Mouse (Mus musculus) heart, embryonic 15.5 days (tissue): Measurements from ENCODE around the gene Epc2. TPM values are rescaled to one million over a fixed set of nuclear protein-coding genes. Genes with fewer than 3 reads are reported as not detected.

Experiments used
- ATAC-seq: fragments of 200-750 bp; cut with Nextera tagmentation; replicated peaks from 2 replicates; pipeline ENCODE4 v1.8.0; 2017; ENCODE audit warnings: low read depth, moderate TSS enrichment; ENCODE audit not compliant: insufficient number of reproducible peaks, insufficient read depth, low FRiP score
- H3K27ac ChIP-seq: fragments of 300-500 bp; sonication (generic); 2 replicates; pipeline ENCODE4 v1.5.1; 2015; ENCODE audit warnings: mild to moderate bottlenecking, inconsistent platforms
- H3K27me3 ChIP-seq: fragments of 300-500 bp; sonication (generic); 2 replicates; pipeline ENCODE4 v1.6.1; 2015; ENCODE audit warnings: inconsistent platforms
- H3K36me3 ChIP-seq: fragments of 300-500 bp; sonication (generic); 2 replicates; pipeline ENCODE4 v1.6.1; 2015; ENCODE audit warnings: mild to moderate bottlenecking, inconsistent platforms
- H3K4me1 ChIP-seq: fragments of 300-500 bp; sonication (generic); replicated peaks from 2 replicates; pipeline ENCODE4 v1.6.1; 2015; ENCODE audit warnings: inconsistent platforms
- H3K4me2 ChIP-seq: fragments of 300-500 bp; sonication (generic); 2 replicates; pipeline ENCODE4 v1.6.1; 2015; ENCODE audit warnings: inconsistent platforms, mild to moderate bottlenecking, moderate library complexity
- H3K4me3 ChIP-seq: fragments of 300-500 bp; sonication (generic); 2 replicates; pipeline ENCODE4 v1.5.1; 2015; ENCODE audit warnings: mild to moderate bottlenecking, inconsistent platforms
- H3K9ac ChIP-seq: fragments of 300-500 bp; sonication (generic); 2 replicates; pipeline ENCODE4 v1.6.1; 2015; ENCODE audit warnings: mild to moderate bottlenecking, inconsistent platforms
- H3K9me3 ChIP-seq: fragments of 300-500 bp; sonication (generic); replicated peaks from 2 replicates; pipeline ENCODE4 v1.6.1; 2016; ENCODE audit warnings: inconsistent platforms
- WGBS: fragments of 180-500 bp; shearing (Covaris S2); methylation state at CpG from one replicate; pipeline ENCODE4 v1.1.7; 2015; ENCODE audit warnings: mixed read lengths; 5-methylcytosine and 5-hydroxymethylcytosine counted together
- polyA plus RNA-seq: library from polyadenylated mRNA; unstranded; fragments of >200 nt; fragmentation: Nextera tagmentation; extraction: Ambion mirVana; gene quantifications from 2 replicates; pipeline ENCODE4 v1.2.1, GENCODE M21; 2015

Epc2 gene
- polyA plus RNA-seq, result 4.1 and 4.2 TPM in 2 replicates

DNA sequence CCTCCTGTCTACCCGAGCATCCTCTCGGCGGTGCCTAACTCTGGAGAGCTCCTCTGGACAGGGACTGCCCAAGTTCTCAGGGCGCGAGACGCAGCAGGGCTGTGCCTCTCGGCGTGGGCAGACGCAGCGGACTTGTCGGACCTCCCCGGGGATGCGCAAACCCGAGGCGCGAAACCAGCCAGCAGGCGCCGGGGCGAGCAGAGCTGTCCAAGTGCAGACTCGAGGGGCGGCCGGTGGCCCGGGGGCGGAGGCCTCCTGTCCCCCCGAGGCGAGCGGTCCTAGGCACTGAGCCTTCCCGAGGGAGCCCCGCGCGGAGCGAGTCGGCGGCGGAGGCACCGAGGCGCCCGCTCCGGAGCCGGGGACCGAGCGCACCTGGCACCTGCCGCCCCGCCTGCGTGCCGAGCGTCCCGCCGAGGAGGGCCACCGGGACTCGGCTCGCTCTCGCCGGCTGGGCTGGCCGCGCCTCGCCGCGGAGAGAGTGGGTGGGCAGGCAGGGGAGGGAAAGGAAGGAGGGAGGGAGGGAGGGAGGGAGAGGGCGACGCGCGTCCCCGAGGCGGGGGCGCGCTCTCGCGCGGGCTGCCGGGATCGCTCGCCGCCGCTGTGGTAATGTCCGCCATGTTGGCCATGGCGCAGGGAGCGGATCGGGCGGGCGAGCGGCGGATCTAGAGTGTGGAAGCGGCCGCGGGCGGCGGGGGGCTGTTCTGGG, at the start of gene Epc2:
Epc2 (plus strand) TSS at position 556 of the 706 bp plus-strand sequence.
- under 1% methylated on average over 74 of the region's 88 CpGs for WGBS
- Histone ChIP-seq H3K27ac (peak within 1 kb of the TSS; percentile 99), H3K9ac (peak within 1 kb of the TSS; percentile 94), H3K4me1 (peaks cover 6% of the 10 kb centered on the region), H3K27me3 (no peaks in the 10 kb centered on the region), H3K4me3 (peak within 1 kb of the TSS; percentile 79), H3K9me3 (no peaks in the 10 kb centered on the region), H3K36me3 (no peaks in the 10 kb centered on the region), H3K4me2 (peak within 1 kb of the TSS; percentile 90)
- peak; percentile 84 for ATAC-seq

DNA sequence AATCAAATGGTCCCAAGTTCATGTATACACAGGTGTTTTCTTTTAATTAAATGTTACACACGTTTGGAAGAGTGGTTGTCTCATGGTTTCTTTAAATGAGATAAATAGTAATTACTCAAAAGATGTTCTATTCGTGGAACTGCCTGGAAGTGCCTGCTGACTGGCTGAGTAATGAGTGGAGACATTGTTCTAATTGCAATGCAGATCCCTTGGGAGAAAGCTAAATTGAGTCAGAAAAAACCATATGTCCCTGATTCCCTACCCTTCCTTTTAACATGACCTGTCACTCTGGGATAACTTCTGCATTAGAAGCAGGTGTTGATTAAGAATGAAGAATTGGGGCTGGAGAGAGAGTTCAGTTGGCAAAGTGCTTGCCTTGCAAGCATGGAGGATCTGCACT, 45.3 kb upstream of the Epc2 start:
- no peak for ATAC-seq
- no peaks in the 10 kb centered on the region for H3K9me3 ChIP-seq
- 48% methylated on average over 2 of the region's 2 CpGs for WGBS
- H3K4me3 ChIP-seq, result no peak overlapping the region
- no peak overlapping the region for H3K9ac ChIP-seq
- H3K36me3 ChIP-seq, result no peaks in the 10 kb centered on the region
- H3K4me2 ChIP-seq, result no peak overlapping the region
- H3K4me1 ChIP-seq, result no peaks in the 10 kb centered on the region
- no peak overlapping the region for H3K27ac ChIP-seq
- H3K27me3 ChIP-seq, result no peaks in the 10 kb centered on the region

DNA sequence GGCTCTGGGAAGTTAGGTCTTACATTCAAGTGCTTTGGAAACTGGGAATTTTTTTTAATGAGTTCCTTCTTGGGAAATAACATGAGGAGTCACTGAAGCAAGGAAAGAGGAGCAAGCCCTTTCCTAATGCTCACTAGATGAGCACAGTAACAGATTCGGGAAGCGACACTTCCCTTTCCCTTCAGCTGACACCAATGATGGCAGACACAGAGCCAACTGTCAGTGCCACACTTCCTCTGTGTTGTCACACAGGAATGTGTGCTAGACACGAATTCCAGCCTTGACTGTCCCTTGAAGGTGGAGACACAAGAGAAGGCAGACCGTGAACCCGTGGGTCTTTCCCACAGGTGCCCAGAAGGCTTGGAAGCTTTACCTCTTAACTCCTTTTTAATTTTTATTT, 39.6 kb upstream of the Epc2 start:
- H3K9ac ChIP-seq, result no peak overlapping the region
- H3K27me3 ChIP-seq, result no peaks in the 10 kb centered on the region
- H3K9me3 ChIP-seq, result no peaks in the 10 kb centered on the region
- no peak for ATAC-seq
- H3K4me3 ChIP-seq, result no peak overlapping the region
- H3K27ac ChIP-seq, result no peak overlapping the region
- WGBS, result 51% methylated on average over 5 of the region's 5 CpGs
- H3K36me3 ChIP-seq, result no peaks in the 10 kb centered on the region
- no peak overlapping the region for H3K4me2 ChIP-seq
- peaks cover 6% of the 10 kb centered on the region for H3K4me1 ChIP-seq

DNA sequence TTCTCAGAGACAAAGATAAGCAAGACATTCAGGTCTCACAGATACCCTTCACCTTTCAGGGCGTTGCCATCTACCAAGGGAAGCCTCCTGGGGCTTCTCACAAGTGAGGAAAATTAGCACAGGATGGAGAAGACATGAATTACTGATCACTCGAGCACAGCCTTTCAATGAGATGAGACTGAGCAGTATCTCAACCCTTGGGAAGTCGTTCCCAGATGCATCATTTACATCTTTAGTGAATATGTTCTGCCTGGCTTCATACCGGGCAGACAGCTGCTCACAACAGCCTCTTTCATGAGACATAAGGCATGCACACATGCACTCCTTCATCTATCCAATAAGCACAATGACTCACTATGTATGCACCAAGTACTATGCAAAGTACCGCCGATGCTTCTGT, 38.7 kb upstream of the Epc2 start:
- H3K9ac ChIP-seq, result no peak overlapping the region
- ATAC-seq, result no peak
- no peak overlapping the region for H3K27ac ChIP-seq
- 78% methylated on average over 6 of the region's 6 CpGs for WGBS
- peaks cover 6% of the 10 kb centered on the region for H3K4me1 ChIP-seq
- H3K4me2 ChIP-seq, result no peak overlapping the region
- no peaks in the 10 kb centered on the region for H3K9me3 ChIP-seq
- H3K27me3 ChIP-seq, result no peaks in the 10 kb centered on the region
- H3K36me3 ChIP-seq, result no peaks in the 10 kb centered on the region
- H3K4me3 ChIP-seq, result no peak overlapping the region

DNA sequence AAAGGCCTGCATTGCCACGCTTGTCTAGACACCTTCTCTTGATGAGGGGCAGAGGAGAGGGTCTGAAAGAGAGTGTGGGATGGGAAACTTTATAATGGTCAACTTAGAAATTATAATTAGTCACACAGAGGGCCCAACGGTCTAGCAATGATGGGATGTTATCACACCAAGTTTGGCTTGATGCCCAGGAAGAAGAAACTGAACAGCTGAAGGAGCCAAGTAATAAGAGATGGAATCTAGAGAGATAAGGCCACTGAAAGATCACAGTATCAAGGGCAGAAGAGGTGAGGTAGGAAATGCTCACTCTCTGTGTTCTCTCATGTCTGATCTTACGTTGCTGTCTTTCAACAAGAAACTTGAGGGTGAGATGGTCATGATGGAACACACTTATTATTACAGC, 35.4 kb upstream of the Epc2 start:
- peaks cover 6% of the 10 kb centered on the region for H3K4me1 ChIP-seq
- H3K27me3 ChIP-seq, result no peaks in the 10 kb centered on the region
- WGBS, result 37% methylated on average over 3 of the region's 3 CpGs
- H3K9me3 ChIP-seq, result no peaks in the 10 kb centered on the region
- ATAC-seq, result no peak
- no peak overlapping the region for H3K9ac ChIP-seq
- H3K27ac ChIP-seq, result no peak overlapping the region; the same call in 1 of the 2 replicates
- H3K4me2 ChIP-seq, result no peak overlapping the region
- H3K36me3 ChIP-seq, result no peaks in the 10 kb centered on the region
- H3K4me3 ChIP-seq, result no peak overlapping the region

DNA sequence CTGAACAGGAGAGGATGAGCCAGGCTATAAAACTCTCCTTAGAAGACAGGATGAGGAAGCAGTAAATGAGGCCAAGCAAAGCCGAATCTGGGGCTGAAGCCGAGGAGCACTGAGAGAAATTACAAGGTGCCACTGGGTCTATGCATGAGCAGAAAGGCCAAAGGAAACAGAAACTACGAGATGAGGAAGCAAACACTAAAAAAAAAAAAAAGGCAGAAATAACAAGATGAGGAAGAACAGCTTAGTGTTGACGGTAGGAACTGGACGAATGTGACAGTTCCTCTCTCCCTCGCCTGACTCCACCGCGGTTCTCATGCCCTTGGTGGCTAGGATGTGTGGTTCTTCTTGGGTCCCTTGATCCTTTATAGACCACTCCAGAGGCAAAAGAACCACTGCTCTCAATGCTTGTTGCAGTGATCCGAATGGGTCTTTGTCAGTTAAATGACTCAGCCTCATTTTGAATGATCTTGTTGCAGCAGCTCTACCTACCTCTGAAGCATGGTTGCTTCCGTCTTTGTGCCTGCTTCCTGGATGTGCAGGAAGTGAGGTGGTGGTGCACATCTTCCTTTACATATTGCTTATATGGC, 34.2 kb upstream of the Epc2 start:
- Histone ChIP-seq H3K4me1 (peaks cover 6% of the 10 kb centered on the region), H3K9me3 (no peaks in the 10 kb centered on the region), H3K27me3 (no peaks in the 10 kb centered on the region), H3K9ac (no peak overlapping the region), H3K4me3 (no peak overlapping the region), H3K36me3 (no peaks in the 10 kb centered on the region), H3K4me2 (no peak overlapping the region), H3K27ac (no peak overlapping the region)
- no peak for ATAC-seq
- WGBS, result 66% methylated on average over 10 of the region's 10 CpGs

DNA sequence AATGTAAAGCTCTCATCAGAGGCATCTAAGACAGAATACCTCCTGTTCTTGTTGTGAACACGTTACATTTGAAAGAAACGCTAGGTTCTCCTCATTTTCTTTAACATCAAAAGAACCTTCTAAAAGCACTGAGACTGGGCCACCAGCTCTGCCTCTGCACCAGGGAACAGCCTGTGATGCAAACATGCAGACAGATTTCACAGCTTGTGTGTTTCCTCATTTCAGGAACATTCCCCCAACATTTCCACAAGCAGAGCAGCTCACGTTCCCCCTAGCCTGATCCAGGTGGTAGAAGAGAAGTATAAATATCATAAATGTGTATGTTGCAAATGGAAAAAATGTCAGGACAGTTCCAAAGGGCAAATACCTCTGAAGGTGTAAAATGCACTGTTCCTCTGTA, 30.9 kb upstream of the Epc2 start:
- no peak for ATAC-seq

DNA sequence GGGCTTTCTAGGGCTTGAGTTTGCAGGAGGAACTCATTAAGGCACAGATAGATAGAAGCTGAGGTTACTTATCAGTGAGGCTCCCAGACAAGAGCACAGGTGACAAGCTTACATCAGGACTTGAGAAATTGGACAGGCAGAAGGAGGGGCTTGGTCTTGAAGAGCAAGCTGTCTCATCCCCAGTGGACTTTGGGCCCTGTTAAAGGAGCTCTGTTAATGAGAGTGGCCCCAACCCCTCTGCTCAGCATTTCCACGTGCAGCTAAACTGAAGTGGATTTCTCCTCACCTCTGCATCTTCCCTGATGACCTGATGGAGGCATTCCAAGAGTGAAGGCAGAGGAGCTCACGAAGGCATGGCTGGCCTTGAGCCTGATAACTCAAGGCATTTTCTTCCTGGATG, 27.4 kb upstream of the Epc2 start:
- Histone ChIP-seq H3K4me1 (no peaks in the 10 kb centered on the region), H3K36me3 (no peaks in the 10 kb centered on the region), H3K4me2 (no peak overlapping the region), H3K9ac (no peak overlapping the region), H3K9me3 (no peaks in the 10 kb centered on the region), H3K4me3 (no peak overlapping the region), H3K27ac (no peak overlapping the region), H3K27me3 (no peaks in the 10 kb centered on the region)
- no peak for ATAC-seq
- 63% methylated on average over 2 of the region's 2 CpGs for WGBS

More for the DNA sequence above, 30.9 kb upstream of the Epc2 start:
- Histone ChIP-seq H3K27me3 (no peaks in the 10 kb centered on the region), H3K4me1 (peaks cover 6% of the 10 kb centered on the region), H3K36me3 (no peaks in the 10 kb centered on the region), H3K4me2 (no peak overlapping the region), H3K27ac (no peak overlapping the region), H3K4me3 (no peak overlapping the region), H3K9ac (no peak overlapping the region), H3K9me3 (no peaks in the 10 kb centered on the region)
- 84% methylated on average over 3 of the region's 3 CpGs for WGBS

DNA sequence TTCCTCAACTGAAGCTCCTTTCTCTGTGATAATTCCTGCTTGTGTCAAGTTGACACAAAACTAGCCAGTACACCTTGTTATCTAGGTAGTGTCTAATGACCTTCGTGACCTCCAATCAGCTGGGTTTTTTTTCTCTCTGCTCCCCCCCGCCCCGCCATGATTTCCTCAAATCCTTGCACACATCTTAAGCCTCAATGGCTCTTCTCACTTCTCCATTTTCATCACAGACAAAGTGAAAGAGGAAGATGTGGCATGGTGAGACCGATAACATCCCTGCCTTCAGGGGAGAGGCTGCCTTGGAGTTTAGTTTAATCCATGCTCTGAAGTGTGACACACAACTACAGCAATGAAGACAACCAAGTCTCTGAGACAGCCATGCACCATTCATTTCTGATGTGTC, 26.5 kb upstream of the Epc2 start:
- Histone ChIP-seq H3K4me1 (no peaks in the 10 kb centered on the region), H3K27ac (no peak overlapping the region), H3K4me2 (no peak overlapping the region), H3K27me3 (no peaks in the 10 kb centered on the region), H3K4me3 (no peak overlapping the region), H3K36me3 (no peaks in the 10 kb centered on the region), H3K9me3 (no peaks in the 10 kb centered on the region), H3K9ac (no peak overlapping the region)
- no peak for ATAC-seq
- 72% methylated on average over 4 of the region's 4 CpGs for WGBS

DNA sequence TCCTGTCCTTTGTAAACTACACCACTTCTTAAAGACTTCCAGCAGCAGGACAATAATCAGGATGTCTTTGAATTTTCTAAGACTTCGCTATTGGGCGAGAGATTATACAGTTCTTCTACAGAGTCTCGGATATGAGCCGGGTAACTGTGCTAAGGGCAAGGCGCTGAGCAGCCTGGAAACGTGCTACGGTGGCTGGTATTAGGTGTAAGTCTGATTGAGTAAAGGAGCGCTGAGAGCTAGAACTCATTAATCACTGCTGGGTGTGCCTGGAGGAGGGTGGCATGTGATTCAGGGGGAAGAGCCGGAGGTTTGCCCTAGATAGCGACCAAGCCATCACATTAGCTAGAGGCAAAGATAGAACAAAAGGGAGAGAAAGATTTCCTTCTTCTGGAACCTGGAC, 25.1 kb upstream of the Epc2 start:
- H3K27ac ChIP-seq, result no peak overlapping the region
- WGBS, result 50% methylated on average over 10 of the region's 10 CpGs

DNA sequence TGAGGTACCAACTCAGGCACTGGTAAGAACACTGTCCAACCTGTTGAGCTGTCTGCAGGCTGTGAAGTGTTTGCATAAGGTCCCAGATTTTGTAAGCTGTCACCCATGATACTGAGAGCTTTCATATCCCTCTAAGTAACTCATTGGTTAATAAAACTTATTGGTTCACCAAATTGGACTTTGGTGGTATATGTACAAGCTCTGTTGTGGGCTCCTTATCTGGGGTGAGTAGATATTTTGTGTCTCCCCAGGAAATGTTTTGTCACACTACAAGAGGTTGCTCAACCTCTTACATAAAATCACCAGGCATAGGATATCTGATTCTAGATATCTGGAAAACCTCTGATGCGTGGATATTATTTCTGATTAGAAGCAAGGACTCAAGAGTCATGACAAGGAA, 20.3 kb upstream of the Epc2 start:
- Histone ChIP-seq H3K9ac (no peak overlapping the region), H3K4me2 (no peak overlapping the region), H3K27ac (no peak overlapping the region), H3K4me3 (no peak overlapping the region), H3K27me3 (no peaks in the 10 kb centered on the region), H3K9me3 (no peaks in the 10 kb centered on the region), H3K4me1 (no peaks in the 10 kb centered on the region), H3K36me3 (no peaks in the 10 kb centered on the region)
- ATAC-seq, result no peak
- WGBS, result 80% methylated on average over 1 of the region's 1 CpGs

More for the DNA sequence above, 25.1 kb upstream of the Epc2 start:
- Histone ChIP-seq H3K9me3 (no peaks in the 10 kb centered on the region), H3K4me3 (no peak overlapping the region), H3K36me3 (no peaks in the 10 kb centered on the region), H3K4me2 (no peak overlapping the region), H3K9ac (no peak overlapping the region), H3K27me3 (no peaks in the 10 kb centered on the region), H3K4me1 (no peaks in the 10 kb centered on the region)
- no peak for ATAC-seq

DNA sequence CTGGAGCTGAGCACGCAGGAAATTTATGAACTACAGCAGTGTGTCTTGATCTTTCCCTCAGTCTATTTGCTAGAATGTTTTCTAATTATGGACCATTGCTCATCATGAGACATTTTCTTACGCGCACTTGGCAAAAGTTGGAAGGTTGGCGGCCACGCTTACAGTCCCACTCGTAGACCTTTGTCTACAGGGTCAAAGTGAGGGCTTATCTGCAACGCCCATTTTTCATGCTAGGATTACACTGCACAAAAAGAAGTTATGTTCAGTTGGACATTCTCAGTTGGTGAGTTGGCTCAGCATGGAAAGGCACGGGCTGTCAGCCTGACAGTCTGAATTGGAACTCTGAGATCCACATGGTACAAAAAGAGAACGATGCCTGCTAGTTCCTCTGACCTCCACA, 18.1 kb upstream of the Epc2 start:
- no peak overlapping the region for H3K4me3 ChIP-seq
- H3K9ac ChIP-seq, result no peak overlapping the region
- H3K27me3 ChIP-seq, result no peaks in the 10 kb centered on the region
- H3K4me2 ChIP-seq, result no peak overlapping the region
- 69% methylated on average over 9 of the region's 9 CpGs for WGBS
- H3K4me1 ChIP-seq, result no peaks in the 10 kb centered on the region
- H3K9me3 ChIP-seq, result no peaks in the 10 kb centered on the region
- H3K27ac ChIP-seq, result no peak overlapping the region
- no peaks in the 10 kb centered on the region for H3K36me3 ChIP-seq
- ATAC-seq, result no peak
